Mouse (Mus musculus) brain, embryonic 14.5 days (tissue): Measurements from ENCODE around the gene Abcc10. TPM values are rescaled to one million over a fixed set of nuclear protein-coding genes. Genes with fewer than 3 reads are reported as not detected.

Experiments
- DNase-seq: peaks from one replicate; pipeline ENCODE4 v3.0.0-alpha.2; 2011; ENCODE audit warnings: low read depth
- CTCF ChIP-seq: fragments of 200-500 bp; IDR thresholded peaks from 2 replicates; pipeline ENCODE4 v1.5.1; 2012; ENCODE audit warnings: inconsistent platforms, mild to moderate bottlenecking, moderate library complexity, borderline replicate concordance; ENCODE audit not compliant: insufficient read depth, insufficient read length; ENCODE audit errors: extremely low read depth
- POLR2A ChIP-seq: fragments of 200-500 bp; IDR thresholded peaks from 2 replicates; pipeline ENCODE4 v1.6.1; 2012; ENCODE audit warnings: mild to moderate bottlenecking, inconsistent platforms, borderline replicate concordance; ENCODE audit not compliant: poor library complexity, insufficient read depth, insufficient read length, severe bottlenecking; ENCODE audit errors: extremely low read depth
- polyA plus RNA-seq: library from polyadenylated mRNA; depleted of rRNA; stranded (reverse); fragments of >200 nt; gene quantifications from 2 replicates; pipeline ENCODE4 v1.2.3, GENCODE M21; 2012

The Abcc10 gene
- polyA plus RNA-seq, 1 experiment: 17.5 TPM

DNA sequence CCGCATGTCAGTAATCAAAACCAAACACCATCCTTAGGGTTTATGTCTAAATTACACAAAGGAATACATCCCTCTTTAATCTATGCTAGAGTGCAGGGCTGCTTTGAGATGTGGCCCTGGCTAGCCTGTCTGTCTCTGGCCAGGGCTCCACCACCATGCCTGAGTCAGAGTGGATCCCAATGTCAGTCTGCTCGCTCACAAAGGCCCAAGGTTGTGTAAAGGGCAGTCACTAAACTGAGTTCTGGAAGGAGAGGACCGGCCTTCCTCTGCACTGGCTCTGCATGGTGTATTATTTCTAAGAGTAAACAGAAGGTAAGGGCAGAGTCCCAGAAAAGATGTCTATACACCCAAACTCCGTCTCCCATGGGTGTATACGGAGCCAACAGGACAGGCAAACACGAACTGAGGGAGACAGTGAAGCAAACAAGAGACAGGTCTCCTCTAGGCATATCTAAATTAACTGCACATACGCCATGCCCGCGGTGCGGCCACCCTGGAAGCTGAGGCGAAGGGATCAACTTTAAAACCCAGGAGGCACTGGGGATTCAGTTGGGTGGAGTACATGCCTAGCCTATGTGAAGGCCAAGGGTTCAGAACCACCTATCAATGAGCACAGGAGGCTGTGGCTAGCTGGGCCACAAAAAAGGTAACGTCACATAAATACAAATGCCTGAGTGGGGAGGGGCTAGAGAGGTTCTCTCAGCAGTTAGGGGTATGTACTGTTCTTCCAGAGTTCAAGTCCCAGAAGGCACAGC is 50.0 kb downstream of the Abcc10 start:
- TF ChIP-seq CTCF (no peak), POLR2A (no peak)
- DNase-seq: no peak

GRCm38 (mm10) chr17:46277586-46277985 is 50.6 kb downstream of the Abcc10 start:
- DNase-seq: no peak
- no peak for TF ChIP-seq POLR2A
- no peak for TF ChIP-seq CTCF

GRCm38 (mm10) chr17:46275506-46275905 is 52.6 kb downstream of the Abcc10 start:
- TF ChIP-seq POLR2A (no peak), CTCF (no peak)
- no peak for DNase-seq

GRCm38 (mm10) chr17:46275034-46275433 is 53.1 kb downstream of the Abcc10 start:
- no peak for DNase-seq
- no peak for TF ChIP-seq POLR2A
- no peak for TF ChIP-seq CTCF

GRCm38 (mm10) chr17:46274465-46274864 is 53.7 kb downstream of the Abcc10 start:
- TF ChIP-seq POLR2A: no peak
- no peak for TF ChIP-seq CTCF
- DNase-seq: no peak

GRCm38 (mm10) chr17:46273803-46274236 is 54.3 kb downstream of the Abcc10 start:
- TF ChIP-seq CTCF (no peak), POLR2A (no peak)
- no peak for DNase-seq

DNA sequence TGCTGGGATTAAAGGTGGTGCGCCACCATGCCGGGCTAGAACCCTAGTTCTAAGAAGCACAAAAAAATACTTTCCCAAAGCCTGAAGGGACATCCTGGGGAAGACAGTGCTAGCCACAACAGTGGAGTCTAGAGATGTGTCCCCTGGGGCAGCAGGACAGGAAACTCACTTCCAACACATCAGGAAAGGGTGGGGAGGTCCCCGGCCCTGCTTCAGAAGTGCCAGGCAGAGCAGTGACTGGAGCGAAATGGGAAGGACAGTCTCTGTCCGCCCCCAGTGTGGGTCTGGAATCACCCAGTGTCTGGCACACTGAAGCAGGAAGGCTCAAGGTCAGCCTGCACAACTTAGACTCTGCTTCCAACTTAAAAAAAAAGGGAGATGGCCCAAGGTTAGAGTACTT is 55.5 kb downstream of the Abcc10 start:
- TF ChIP-seq POLR2A (no peak), CTCF (no peak)
- DNase-seq: no peak

GRCm38 (mm10) chr17:46272058-46272457 is 56.1 kb downstream of the Abcc10 start:
- DNase-seq: no peak
- TF ChIP-seq CTCF (no peak), POLR2A (no peak)

DNA sequence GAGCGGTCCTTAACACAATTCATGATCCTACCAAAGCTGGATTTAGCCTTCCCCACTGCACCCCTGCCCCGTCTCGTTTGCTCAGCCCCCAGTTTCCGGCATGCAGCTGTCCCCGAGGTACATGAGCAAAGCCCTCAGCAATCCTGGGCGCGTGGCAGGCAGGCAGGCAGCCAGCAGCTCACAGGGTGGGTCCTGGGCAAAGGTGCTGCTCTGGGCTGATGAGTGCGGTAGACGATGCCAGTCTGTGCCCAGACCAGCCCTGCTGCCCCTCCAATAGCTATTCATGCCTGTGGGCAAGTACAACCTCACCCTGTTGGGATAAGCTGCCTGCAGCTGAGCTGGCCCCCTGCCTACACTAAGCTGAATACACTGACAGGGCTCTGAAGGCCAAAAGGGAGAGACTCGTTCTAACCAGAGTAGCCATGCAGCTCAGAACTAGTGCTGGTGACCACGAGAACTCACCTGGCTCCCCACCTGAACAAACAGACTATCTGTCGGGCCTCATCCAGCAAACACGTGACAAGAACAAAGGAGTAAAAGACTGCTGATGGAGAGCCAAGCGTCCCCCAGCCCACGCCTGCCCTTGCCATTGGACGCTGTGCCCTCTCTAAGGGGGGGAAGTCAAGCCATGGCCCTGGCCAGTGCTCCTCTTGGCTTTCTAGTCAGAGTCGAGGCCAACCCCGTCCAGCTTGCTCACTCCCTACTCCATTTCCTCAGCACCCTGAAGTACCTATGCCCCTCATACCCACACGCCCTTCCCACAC is 58.2 kb downstream of the Abcc10 start:
- no peak for TF ChIP-seq CTCF
- TF ChIP-seq POLR2A: no peak
- DNase-seq: no peak

GRCm38 (mm10) chr17:46268026-46268720 is 60.0 kb downstream of the Abcc10 start:
- TF ChIP-seq POLR2A (no peak), CTCF (no peak)
- no peak for DNase-seq

DNA sequence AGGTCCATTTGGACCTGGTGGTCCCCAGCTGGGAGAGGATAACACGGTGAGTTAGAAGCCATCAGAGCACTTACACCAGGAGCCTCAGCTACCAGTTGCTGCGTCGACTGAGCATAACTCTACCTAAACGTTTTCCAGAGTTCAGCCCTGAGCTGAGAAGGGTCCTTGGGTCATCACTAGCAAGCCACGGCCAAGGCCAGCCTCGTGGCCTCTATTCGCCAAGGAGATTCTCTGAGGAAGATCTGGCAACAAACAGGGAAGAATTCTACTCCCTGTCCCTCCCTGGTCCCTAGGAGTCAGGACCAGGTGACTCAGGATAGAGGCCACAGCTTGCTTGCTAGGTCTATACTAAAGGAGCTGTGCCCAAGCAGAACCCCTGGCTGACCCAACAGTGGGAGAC is 60.6 kb downstream of the Abcc10 start:
- no peak for DNase-seq
- TF ChIP-seq CTCF: no peak
